Mouse (Mus musculus): ENCODE data around the gene Ndufab1.

The Ndufab1 gene

GRCm38 (mm10) chr7:122101747-122102244 is at the start of gene Ndufab1:
Gene Ndufab1 (minus strand): TSS chr7:122101886.
- peak; percentile 87 to 94 for DNase-seq

GRCm38 (mm10) chr7:122140991-122141390 is 39.3 kb upstream of the Ndufab1 start:
- DNase-seq = peak; percentile 11 to 55

DNA sequence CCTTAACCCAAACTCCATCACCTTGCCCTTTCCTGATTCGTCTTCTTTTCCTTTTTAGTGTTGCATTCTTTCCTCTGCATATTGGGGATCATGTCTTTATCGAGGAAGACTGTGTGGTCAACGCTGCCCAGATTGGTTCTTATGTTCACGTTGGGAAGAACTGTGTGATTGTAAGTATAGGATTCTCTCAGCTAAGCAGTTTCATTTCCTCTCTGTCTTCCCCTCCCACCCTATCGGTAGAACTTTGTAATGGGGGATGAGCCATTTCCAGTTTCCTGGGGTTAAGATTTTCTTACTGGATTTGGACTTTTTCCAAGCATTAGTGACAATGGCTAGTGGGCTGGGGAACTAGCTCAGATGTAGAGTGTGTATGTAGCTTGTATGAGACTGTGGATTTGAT is 36.5 kb upstream of the Ndufab1 start:
- no peak for DNase-seq

DNA sequence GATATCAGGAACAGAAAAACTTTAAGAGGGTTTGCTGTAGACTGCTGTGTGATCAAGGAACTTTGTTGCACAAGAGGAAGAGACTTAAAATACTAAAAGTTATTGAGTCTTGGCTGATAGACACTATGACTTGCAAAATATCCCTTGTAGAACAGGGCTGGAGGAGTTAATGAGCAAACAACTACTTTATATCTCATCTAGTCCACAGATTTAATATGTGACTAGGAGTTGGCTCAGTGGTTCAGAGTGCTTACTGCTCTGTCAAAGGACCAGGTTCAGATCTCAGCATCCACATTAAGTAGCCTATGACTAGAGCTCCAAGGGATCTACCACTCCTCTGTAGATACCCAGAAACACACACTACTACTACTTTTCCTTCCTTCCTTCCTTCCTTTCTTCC is 35.4 kb upstream of the Ndufab1 start:
- DNase-seq = peak in 1 of 2 experiments; percentile 56

DNA sequence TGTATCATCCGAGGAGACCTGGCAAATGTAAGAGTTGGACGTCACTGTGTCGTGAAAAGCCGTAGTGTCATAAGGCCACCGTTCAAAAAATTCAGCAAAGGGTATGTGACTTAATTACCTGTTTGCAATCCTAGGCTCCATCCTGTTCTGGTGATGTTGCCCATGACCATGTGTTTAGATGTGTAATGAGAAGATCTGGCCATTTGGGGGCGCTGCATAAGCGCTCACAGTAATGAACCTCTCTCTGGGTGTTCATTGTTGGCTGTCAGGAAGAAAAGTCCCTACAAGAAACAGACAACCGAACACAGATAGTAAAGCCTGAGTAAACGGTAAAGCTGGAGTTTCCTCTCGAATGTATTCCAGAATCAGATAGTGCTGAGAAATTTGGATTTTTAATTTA is 33.4 kb upstream of the Ndufab1 start:
- DNase-seq = peak; percentile 21 to 63

- DNase-seq = no peak
These were observed 31.6 kb upstream of the Ndufab1 start for GRCm38 (mm10) chr7:122133338-122133625.

DNA sequence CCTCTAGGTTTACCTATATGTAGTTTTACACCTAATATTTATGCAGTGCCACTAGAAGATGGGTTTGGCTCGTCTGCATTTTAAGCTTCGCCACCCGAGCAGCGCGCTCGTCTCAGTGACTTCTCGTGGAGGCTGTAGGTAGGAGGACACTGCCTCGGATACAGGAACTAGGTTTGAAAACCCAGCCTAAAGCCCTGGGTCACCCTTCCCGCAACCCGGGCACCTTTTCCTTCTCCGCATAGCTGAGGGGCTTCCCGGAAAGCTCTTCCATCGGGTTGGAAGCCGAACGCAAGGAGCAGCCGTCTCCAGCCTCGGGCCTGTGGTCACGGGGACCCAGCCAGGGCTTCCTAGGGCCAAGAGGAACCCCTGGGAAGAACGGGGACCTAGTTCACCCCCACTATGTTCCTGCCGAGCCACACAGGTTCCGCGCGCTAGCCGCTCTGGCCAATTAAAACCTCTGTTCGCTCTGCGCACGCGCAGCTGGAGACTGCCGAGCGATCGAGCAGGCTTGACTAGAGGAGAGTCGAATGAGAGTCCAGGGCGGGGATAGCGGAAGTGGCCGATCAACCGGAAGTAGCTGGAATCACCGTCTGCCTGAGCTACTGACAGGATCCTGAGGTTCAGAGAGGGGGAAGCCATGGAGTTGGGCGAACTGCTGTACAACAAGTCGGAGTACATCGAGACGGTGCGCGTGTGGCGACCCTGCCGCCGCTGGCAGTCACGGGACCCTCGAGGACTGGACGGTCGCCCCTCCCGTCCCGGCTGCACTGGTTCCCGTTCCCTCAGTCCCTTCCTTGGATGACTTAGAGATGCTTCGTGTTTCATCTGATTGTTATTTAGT is 31.0 kb upstream of the Ndufab1 start, which contains the start of the genes Palb2 and Dctn5:
TSS of gene Palb2 (minus strand) at position 489 of the 841 bp plus-strand sequence.
TSS of gene Dctn5 (plus strand) at position 545 of the 841 bp plus-strand sequence.
- DNase-seq = peak; percentile 97 to 98

GRCm38 (mm10) chr7:122131834-122132233 is 30.1 kb upstream of the Ndufab1 start:
- no peak for DNase-seq

DNA sequence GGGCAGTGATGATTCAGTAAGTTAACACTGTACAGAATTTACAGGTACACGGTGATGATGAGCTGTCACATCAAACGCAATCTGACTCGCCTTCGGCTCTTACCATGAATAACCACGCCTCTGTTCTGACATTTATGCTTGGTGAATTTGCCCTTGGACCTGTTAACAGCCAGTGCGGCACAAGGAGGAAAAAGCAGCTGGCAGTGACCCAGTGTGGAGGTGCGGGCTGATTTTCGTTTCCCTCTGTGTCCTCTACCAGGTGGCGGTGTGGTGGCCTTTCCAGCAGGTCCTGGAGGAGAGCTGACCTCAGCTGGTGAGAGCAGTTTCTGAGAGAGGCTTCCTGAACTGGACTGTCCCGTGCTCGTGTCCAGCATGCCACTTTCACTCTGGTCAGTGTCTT is 25.3 kb upstream of the Ndufab1 start:
- DNase-seq = peak in 1 of 2 experiments; percentile 73

- peak in 1 of 2 experiments; percentile 24 for DNase-seq
These were observed 23.9 kb upstream of the Ndufab1 start for GRCm38 (mm10) chr7:122125636-122126035.

GRCm38 (mm10) chr7:122123518-122123917 is 21.8 kb upstream of the Ndufab1 start:
- no peak for DNase-seq

GRCm38 (mm10) chr7:122108206-122108605 is 6.5 kb upstream of the Ndufab1 start:
- peak; percentile 27 to 43 for DNase-seq

- DNase-seq = peak in 1 of 2 experiments; percentile 79
These were observed 506 bp downstream of the Ndufab1 start for GRCm38 (mm10) chr7:122101014-122101746.

GRCm38 (mm10) chr7:122099222-122099621 is 2.5 kb downstream of the Ndufab1 start:
- peak; percentile 62 to 63 for DNase-seq

DNA sequence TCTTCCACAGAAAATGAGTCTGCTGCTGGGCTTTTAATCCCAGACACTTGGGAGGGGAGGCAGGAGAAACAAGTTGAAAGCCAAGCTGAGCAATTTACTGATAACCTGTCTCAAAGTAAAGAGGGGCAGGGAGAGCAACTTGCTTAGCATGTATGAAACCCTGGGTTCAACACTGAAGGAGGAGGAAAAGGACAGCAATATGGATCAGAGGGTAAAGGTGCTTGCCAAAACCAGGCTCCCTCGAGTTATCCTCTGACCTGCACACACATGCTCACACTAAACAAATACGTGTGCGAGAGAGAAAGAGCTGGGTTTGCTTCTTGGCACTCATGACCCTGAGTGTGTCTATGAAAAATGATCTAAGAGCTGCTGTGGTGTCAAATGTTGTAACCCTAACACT is 3.7 kb downstream of the Ndufab1 start:
- DNase-seq = no peak

GRCm38 (mm10) chr7:122094564-122095330 is 6.9 kb downstream of the Ndufab1 start:
- DNase-seq = peak in 1 of 2 experiments; percentile 21

DNA sequence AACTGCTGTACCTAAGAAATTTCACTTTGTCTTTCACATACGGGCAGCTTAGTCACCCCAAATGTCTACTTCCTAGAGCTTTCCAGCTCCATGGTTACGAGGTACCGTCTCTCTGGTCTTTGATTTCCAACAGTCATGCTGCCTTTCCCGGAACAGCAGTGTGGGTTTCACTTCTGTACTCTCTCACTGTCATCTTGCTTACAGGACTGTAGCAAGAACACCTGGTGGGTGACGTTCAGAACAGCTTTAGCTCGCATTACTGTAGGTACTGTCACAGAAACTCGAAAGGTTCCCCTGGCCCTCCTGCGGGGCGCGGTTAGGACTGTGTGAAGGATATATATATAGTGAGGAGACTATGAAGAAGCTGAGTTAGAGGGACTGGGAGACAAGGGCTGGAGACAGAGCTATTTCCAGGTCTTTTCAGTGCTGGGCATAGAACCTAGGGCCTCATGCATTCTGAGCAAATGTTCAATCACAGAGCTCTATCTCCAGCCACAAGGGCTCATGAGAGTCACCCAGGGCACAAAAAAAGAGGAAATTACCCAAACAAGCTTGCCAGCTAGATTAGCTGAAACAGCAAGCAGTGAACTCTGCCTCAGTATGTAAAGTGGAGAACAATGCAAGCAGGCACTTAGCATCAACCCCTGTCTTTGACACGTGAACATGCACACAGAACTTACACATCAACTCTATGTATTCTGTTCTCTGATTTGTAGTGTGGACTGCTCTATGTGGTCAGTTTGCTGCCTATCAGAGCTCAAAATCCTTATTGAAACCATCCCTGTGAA is 14.3 kb downstream of the Ndufab1 start:
- no peak for DNase-seq

GRCm38 (mm10) chr7:122081071-122081470 is 20.6 kb downstream of the Ndufab1 start:
- DNase-seq = no peak

- DNase-seq = peak; percentile 47 to 48
These were observed 21.7 kb downstream of the Ndufab1 start for GRCm38 (mm10) chr7:122079798-122080554.

GRCm38 (mm10) chr7:122074374-122074773 is 27.3 kb downstream of the Ndufab1 start:
- no peak for DNase-seq
